Mouse (Mus musculus) CH12.LX (cell line): ENCODE data around the gene Tmem262.

Source experiments
- CTCF ChIP-seq, 2 experiments: IDR thresholded peaks in 1 of 2; conservative IDR thresholded peaks in 1 of 2; 2 replicates each; pipeline ENCODE4 v1.5.1; 2011 to 2012; ENCODE audit warnings: low read depth in 2 of 2, low read length in 2 of 2, improper control_type of control experiment in 1 of 2, inconsistent platforms in 1 of 2, mild to moderate bottlenecking in 1 of 2, moderate library complexity in 1 of 2
- E2F4 ChIP-seq: IDR thresholded peaks from 2 replicates; pipeline ENCODE4 v1.6.1; 2011; ENCODE audit warnings: low read depth, low read length, improper control_type of control experiment; ENCODE audit not compliant: insufficient replicate concordance
- EP300 ChIP-seq: IDR thresholded peaks from 2 replicates; pipeline ENCODE4 v1.6.1; 2011; ENCODE audit warnings: low read length, improper control_type of control experiment
- JUND ChIP-seq: conservative IDR thresholded peaks from 2 replicates; pipeline ENCODE4 v1.6.1; 2011; ENCODE audit warnings: low read depth, low read length, improper control_type of control experiment
- MAX ChIP-seq: IDR thresholded peaks from 2 replicates; pipeline ENCODE4 v1.6.1; 2011; ENCODE audit warnings: low read length, improper control_type of control experiment
- POLR2A ChIP-seq: IDR thresholded peaks from 2 replicates; pipeline ENCODE4 v1.6.1; 2011; ENCODE audit warnings: low read depth, mild to moderate bottlenecking, improper control_type of control experiment, low read length
- RAD21 ChIP-seq: IDR thresholded peaks from 2 replicates; pipeline ENCODE4 v1.6.1; 2011; ENCODE audit warnings: low read depth, mild to moderate bottlenecking, low read length, improper control_type of control experiment, moderate library complexity
- RCOR1 ChIP-seq: conservative IDR thresholded peaks from 2 replicates; pipeline ENCODE4 v1.6.1; 2012; ENCODE audit warnings: low read depth, mild to moderate bottlenecking, inconsistent platforms, low read length, improper control_type of control experiment
- TCF12 ChIP-seq: IDR thresholded peaks from 2 replicates; pipeline ENCODE4 v1.6.1; 2014; ENCODE audit warnings: low read depth, mild to moderate bottlenecking, inconsistent platforms, low read length, improper control_type of control experiment
- ZNF384 ChIP-seq: IDR thresholded peaks from 2 replicates; pipeline ENCODE4 v1.6.1; 2012; ENCODE audit warnings: low read depth, low read length, improper control_type of control experiment, inconsistent platforms

DNA sequence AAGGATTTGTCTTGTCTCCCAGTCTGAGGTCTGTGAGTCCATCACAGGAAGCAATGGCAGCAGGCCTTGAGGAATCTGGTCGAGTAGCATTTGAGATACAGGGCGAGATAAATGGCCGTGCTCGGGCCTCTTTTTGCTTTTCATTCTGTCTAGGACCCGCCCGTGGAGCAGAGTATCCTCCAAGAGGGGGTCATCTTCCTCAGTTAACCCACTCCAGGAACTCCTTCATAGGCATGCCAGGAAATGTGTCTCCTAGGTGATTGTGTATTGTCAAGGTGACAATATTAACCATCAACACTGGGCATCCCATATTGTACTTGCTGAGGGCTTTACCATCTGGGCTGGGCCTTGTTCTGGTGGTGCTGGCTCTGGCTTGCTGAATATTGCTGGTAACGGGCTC is 14.3 kb downstream of the Tmem262 start, which contains the start of gene AC131692.1:
- no peak for TF ChIP-seq EP300
- no peak for TF ChIP-seq CTCF (conservative IDR thresholded peaks at IDR 0.05 in 1 of 2, IDR thresholded peaks at IDR 0.05 in 1 of 2; ENCODE audit: low read depth in 2 of 2, low read length in 2 of 2)
- TF ChIP-seq POLR2A: no peak
- no peak for TF ChIP-seq RAD21
- TF ChIP-seq ZNF384: no peak
- TF ChIP-seq MAX: no peak
- TF ChIP-seq TCF12: no peak
- no peak for TF ChIP-seq E2F4
- no peak for TF ChIP-seq JUND
- TF ChIP-seq RCOR1: no peak
